Mouse (Mus musculus) myocyte (in vitro differentiated cells): Measurements from ENCODE around the gene Ccdc47. TPM values are rescaled to one million over a fixed set of nuclear protein-coding genes. Genes with fewer than 3 reads are reported as not detected.
A peak's percentile ranks its signal among the peaks of the same experiment; 100 is the strongest.

ENCODE experiments used
- H3K27me3 ChIP-seq: one replicate; pipeline ENCODE4 v1.6.1; 2011; ENCODE audit not compliant: control insufficient read depth, insufficient read depth, insufficient read length
- H3K36me3 ChIP-seq: one replicate; pipeline ENCODE4 v1.6.1; 2011; ENCODE audit not compliant: control insufficient read depth, insufficient read depth
- H3K4me2 ChIP-seq: one replicate; pipeline ENCODE4 v1.6.1; 2011; ENCODE audit warnings: low read depth, control low read depth
- H3K4me3 ChIP-seq: one replicate; pipeline ENCODE4 v1.5.1; 2011; ENCODE audit warnings: mild to moderate bottlenecking, control low read depth, moderate library complexity
- H3K79me2 ChIP-seq: one replicate; pipeline ENCODE4 v1.6.1; 2011; ENCODE audit not compliant: control insufficient read depth, insufficient read depth
- H3ac ChIP-seq: one replicate; pipeline ENCODE4 v1.6.1; 2011; ENCODE audit not compliant: control insufficient read depth, insufficient read length
- CEBPB ChIP-seq: IDR thresholded peaks from 2 replicates; pipeline ENCODE4 v1.6.1; 2011; ENCODE audit warnings: mild to moderate bottlenecking, moderate library complexity; ENCODE audit not compliant: poor library complexity, insufficient read depth, severe bottlenecking
- E2F4 ChIP-seq: IDR thresholded peaks from one replicate; pipeline ENCODE4 v1.6.1; 2011; ENCODE audit warnings: mild to moderate bottlenecking, control low read depth, moderate library complexity; ENCODE audit not compliant: insufficient read depth
- MAX ChIP-seq: IDR thresholded peaks from one replicate; pipeline ENCODE4 v1.6.1; 2011; ENCODE audit warnings: low read depth, mild to moderate bottlenecking, control low read depth
- MYOD1 ChIP-seq, 3 experiments: IDR thresholded peaks; one replicate each; pipeline ENCODE4 v1.6.1; 2011; ENCODE audit warnings: control low read depth in 2 of 3, low read depth in 2 of 3, mild to moderate bottlenecking in 2 of 3, moderate library complexity in 1 of 3; ENCODE audit not compliant: insufficient read length in 2 of 3, control insufficient read depth in 1 of 3
- MYOG ChIP-seq, 3 experiments: IDR thresholded peaks; one replicate each; pipeline ENCODE4 v1.6.1; 2011; ENCODE audit warnings: control low read depth in 2 of 3, low read depth in 2 of 3, mild to moderate bottlenecking in 2 of 3; ENCODE audit not compliant: insufficient read length in 2 of 3, control insufficient read depth in 1 of 3, insufficient read depth in 1 of 3
- POLR2A ChIP-seq: IDR thresholded peaks from one replicate; pipeline ENCODE4 v1.6.1; 2011; ENCODE audit warnings: low read depth, mild to moderate bottlenecking, control low read depth, moderate library complexity; ENCODE audit not compliant: insufficient read length
- POLR2AphosphoS2 ChIP-seq: IDR thresholded peaks from one replicate; pipeline ENCODE4 v1.6.1; 2011; ENCODE audit warnings: low read depth, control low read depth; ENCODE audit not compliant: insufficient read length
- REST ChIP-seq: IDR thresholded peaks from one replicate; pipeline ENCODE4 v1.6.1; 2011; ENCODE audit warnings: mild to moderate bottlenecking, control low read depth, moderate library complexity; ENCODE audit not compliant: insufficient read depth, insufficient read length
- SRF ChIP-seq: IDR thresholded peaks from one replicate; pipeline ENCODE4 v1.6.1; 2011; ENCODE audit warnings: low read depth; ENCODE audit not compliant: control insufficient read depth, insufficient read length
- TCF12 ChIP-seq: IDR thresholded peaks from one replicate; pipeline ENCODE4 v1.6.1; 2011; ENCODE audit warnings: mild to moderate bottlenecking, control low read depth; ENCODE audit not compliant: poor library complexity, insufficient read depth, severe bottlenecking
- TCF3 ChIP-seq: IDR thresholded peaks from one replicate; pipeline ENCODE4 v1.6.1; 2011; ENCODE audit warnings: low read depth, control low read depth; ENCODE audit not compliant: insufficient read length
- USF1 ChIP-seq: IDR thresholded peaks from one replicate; pipeline ENCODE4 v1.6.1; 2011; ENCODE audit warnings: low read depth, mild to moderate bottlenecking, control low read depth, moderate library complexity
- polyA plus RNA-seq: library from polyadenylated mRNA; unstranded; fragments of >200 nt; fragmentation: generic; extraction: Trizol; gene quantifications from one replicate; pipeline ENCODE4 v1.2.1, GENCODE M21; 2012; ENCODE audit warnings: missing spikeins

The Ccdc47 gene
- polyA plus RNA-seq, 1 experiment, result 31.6 TPM

- H3K36me3 ChIP-seq, result peaks cover 18% of the 10 kb centered on the region
- peak overlapping the region; percentile 67 for H3K4me3 ChIP-seq
- TF ChIP-seq SRF, result no peak
- TF ChIP-seq MYOD1 (IDR thresholded peaks at IDR 0.05; ENCODE audit: control insufficient read depth in 1 of 3, insufficient read length in 2 of 3, low read depth in 2 of 3), result no peak
- TF ChIP-seq TCF3, result no peak
- TF ChIP-seq MYOG (IDR thresholded peaks at IDR 0.05; ENCODE audit: control insufficient read depth in 1 of 3, insufficient read depth in 1 of 3, insufficient read length in 2 of 3, low read depth in 2 of 3), result no peak
- TF ChIP-seq POLR2AphosphoS2, result no peak
- no peak for TF ChIP-seq REST
- TF ChIP-seq TCF12, result no peak
- TF ChIP-seq POLR2A, result no peak
- TF ChIP-seq CEBPB, result no peak
- TF ChIP-seq MAX, result no peak
- TF ChIP-seq USF1, result no peak
- TF ChIP-seq E2F4, result no peak
- no peaks in the 10 kb centered on the region for H3K27me3 ChIP-seq
- peak overlapping the region; percentile 98 for H3K4me2 ChIP-seq
- peak overlapping the region; percentile 26 for H3ac ChIP-seq
- H3K79me2 ChIP-seq, result peaks cover 10% of the 10 kb centered on the region
Measured at GRCm38 (mm10) chr11:106192657-106193370, 23.3 kb downstream of the Ccdc47 start.

- TF ChIP-seq POLR2A (no peak), MYOG (IDR thresholded peaks at IDR 0.05; ENCODE audit: control insufficient read depth in 1 of 3, insufficient read depth in 1 of 3, insufficient read length in 2 of 3, low read depth in 2 of 3) (no peak), E2F4 (no peak), CEBPB (no peak), USF1 (no peak), TCF12 (no peak), REST (no peak), MYOD1 (IDR thresholded peaks at IDR 0.05; ENCODE audit: control insufficient read depth in 1 of 3, insufficient read length in 2 of 3, low read depth in 2 of 3) (no peak)
Measured at GRCm38 (mm10) chr11:106192241-106192640, 23.9 kb downstream of the Ccdc47 start.

DNA sequence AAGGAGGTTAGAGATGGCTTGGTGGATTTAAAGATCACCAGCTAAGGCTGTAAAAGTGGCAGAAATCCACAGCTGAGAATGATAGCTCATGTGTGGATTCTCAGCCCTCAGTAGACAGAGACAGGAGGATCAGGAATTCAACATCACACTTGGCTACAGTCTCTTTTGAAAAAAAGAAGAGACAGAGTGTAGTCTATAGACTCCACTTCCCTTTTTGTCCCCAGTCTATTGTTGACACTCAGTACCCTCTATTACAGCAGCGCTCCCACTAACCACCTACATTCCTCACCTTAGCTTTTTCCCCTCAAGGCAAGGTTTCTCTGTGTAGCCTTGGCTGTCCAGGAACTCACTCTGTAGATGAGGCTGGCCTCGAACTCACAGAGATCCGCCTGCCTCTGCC, 24.4 kb downstream of the Ccdc47 start:
- Histone ChIP-seq H3ac (no peak overlapping the region), H3K4me3 (no peak overlapping the region), H3K36me3 (peaks cover 7% of the 10 kb centered on the region), H3K79me2 (peaks cover 10% of the 10 kb centered on the region), H3K4me2 (no peak overlapping the region), H3K27me3 (no peaks in the 10 kb centered on the region)
- TF ChIP-seq MAX (no peak), REST (no peak), E2F4 (no peak), CEBPB (no peak), USF1 (no peak), POLR2A (no peak), TCF12 (no peak), MYOG (IDR thresholded peaks at IDR 0.05; ENCODE audit: control insufficient read depth in 1 of 3, insufficient read depth in 1 of 3, insufficient read length in 2 of 3, low read depth in 2 of 3) (no peak), MYOD1 (IDR thresholded peaks at IDR 0.05; ENCODE audit: control insufficient read depth in 1 of 3, insufficient read length in 2 of 3, low read depth in 2 of 3) (no peak), POLR2AphosphoS2 (no peak), SRF (no peak)

More at GRCm38 (mm10) chr11:106192241-106192640, 23.9 kb downstream of the Ccdc47 start:
- Histone ChIP-seq H3K4me3 (peak overlapping the region; percentile 67), H3K79me2 (peaks cover 10% of the 10 kb centered on the region), H3K27me3 (no peaks in the 10 kb centered on the region), H3K36me3 (peaks cover 13% of the 10 kb centered on the region), H3ac (no peak overlapping the region), H3K4me2 (peak overlapping the region; percentile 98)

DNA sequence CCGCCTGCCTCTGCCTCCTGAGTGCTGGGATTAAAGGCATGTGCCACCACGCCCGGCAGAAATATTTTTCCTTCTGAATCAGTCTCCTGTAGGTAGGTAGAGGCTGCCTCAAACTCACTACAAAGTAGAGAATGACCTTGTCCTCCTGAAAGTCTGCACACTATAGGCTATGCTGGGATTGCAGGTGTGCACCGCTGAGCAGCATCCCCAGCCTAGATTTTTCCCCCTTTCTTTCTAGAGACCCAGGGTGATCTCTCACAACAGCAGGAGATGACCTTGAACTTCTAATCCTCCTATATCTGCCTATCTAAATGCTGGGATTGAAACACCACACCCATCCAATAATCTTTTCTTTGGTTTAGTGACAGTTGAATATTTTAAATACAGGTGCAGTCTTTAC, 28.8 kb downstream of the Ccdc47 start:
- H3K4me2 ChIP-seq, result no peak overlapping the region
- TF ChIP-seq MAX (no peak), CEBPB (no peak), POLR2AphosphoS2 (no peak), USF1 (no peak), TCF12 (no peak), POLR2A (no peak), SRF (no peak), MYOD1 (IDR thresholded peaks at IDR 0.05; ENCODE audit: control insufficient read depth in 1 of 3, insufficient read length in 2 of 3, low read depth in 2 of 3) (no peak), MYOG (IDR thresholded peaks at IDR 0.05; ENCODE audit: control insufficient read depth in 1 of 3, insufficient read depth in 1 of 3, insufficient read length in 2 of 3, low read depth in 2 of 3) (no peak), E2F4 (no peak), TCF3 (no peak), REST (no peak)
- no peak overlapping the region for H3K4me3 ChIP-seq

More for the DNA sequence above, 28.8 kb downstream of the Ccdc47 start:
- Histone ChIP-seq H3K36me3 (no peaks in the 10 kb centered on the region), H3K79me2 (peaks cover 5% of the 10 kb centered on the region), H3K27me3 (no peaks in the 10 kb centered on the region), H3ac (no peak overlapping the region)
